Mouse (Mus musculus) mouse embryonic stem cell (cell line): ENCODE measurements around the gene Tesk1.

Experiments
- in situ Hi-C, 2 experiments: fragments of 300-500 bp; cut with MboI; formaldehyde crosslinking; loops; 1 replicate in 1 of 2; 3 replicates in 1 of 2; pipeline ENCODE4 v1.14.3; 2019 to 2020; ENCODE audit warnings: low sequenced_read_pairs in 2 of 2, low pct_unique_long_range_greater_than_20kb in 1 of 2, mixed read lengths in 1 of 2; ENCODE audit not compliant: unreplicated experiment in 1 of 2

Tesk1 gene

DNA sequence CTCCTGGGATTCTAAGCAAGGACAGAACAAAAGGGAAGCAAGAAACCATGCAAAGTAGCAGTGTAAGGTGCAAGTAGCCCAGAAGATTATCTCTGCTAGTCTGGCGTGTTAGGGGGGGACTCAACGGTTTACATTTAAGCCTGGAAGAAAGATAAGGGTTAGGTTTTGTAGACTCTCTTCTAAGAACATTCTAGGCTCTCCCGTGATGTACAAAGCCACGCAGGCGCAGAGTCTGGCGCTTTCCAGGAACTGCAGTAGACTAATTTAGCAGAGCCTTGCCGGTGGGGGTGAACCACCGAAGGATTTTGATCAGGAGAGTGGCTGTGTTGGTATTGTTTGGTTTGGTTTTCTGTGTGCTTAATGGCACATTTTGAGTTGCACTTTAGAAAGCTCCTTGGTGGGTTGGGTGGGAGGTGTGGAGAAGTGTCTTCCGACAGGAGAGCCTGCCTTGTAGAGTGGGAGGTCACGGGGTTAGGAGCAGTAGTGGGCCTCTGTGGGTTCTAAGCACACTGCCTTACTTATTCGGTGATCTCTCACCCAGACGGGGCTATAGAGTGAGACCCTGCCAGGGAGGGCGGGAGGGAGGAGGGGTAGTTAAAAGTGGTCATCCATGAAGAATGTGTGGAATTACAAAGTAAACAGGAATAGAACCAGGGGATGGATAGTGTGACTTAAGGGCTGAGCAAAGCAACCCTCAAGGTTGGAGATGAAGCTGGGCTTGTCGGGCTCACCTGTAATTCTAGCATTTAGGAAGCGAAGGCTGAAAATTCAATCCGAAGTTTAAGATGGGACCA lies 24.3 kb upstream of the Tesk1 start:
- in situ Hi-C loops, result no loop called here

DNA sequence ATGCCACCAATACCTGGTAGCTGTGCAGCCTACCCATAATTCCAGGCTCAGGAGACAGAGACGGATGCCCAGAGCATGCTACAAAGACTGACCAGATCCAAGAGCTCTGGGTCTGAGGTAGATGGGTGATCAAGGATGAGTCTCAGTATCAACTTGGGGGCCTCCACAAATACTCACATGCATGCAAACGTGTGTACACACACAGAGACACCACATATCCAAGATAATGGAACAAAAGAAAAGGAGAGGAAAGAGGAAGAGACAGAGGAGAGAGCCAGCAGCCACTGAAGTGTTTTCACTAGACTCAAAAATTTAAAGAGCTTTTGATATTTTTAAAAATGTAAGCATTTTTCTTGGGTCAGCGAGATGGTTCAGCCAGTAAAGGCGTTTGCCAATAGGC lies 23.3 kb upstream of the Tesk1 start:
- in situ Hi-C loops, result no loop called here

DNA sequence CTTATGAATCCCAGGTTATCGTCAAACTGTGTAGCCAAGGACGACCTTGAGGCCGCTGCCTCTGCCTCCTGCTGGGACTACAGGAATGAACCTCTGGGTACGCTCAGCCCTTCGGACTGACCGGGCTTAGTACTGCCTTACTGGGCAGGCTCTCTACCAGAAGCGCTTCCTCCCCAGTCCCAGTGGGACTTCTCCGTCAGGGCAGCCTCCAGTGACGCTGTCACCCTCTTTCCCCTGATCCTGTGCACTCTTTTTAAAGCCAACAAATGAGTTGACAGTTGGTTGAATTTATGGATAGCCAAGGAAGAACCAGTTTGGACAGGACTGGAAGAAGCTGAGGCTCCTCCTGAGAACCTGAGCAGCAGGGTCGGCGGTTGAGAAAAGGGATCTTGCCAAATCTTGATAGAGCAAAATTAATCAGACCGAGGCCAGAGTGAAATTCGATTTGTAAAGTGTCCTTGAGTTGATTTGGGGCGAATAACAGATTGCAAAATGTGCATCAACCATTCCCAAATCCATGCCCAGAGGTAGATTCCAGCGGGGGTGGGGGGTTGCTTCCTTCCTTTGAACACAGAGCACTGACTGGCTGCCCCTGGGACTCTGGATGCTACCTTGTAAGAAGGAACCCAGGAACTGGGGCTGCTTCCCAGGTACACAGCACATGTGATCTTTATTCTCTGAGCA lies 22.6 kb upstream of the Tesk1 start:
- in situ Hi-C loops, result no loop called here

DNA sequence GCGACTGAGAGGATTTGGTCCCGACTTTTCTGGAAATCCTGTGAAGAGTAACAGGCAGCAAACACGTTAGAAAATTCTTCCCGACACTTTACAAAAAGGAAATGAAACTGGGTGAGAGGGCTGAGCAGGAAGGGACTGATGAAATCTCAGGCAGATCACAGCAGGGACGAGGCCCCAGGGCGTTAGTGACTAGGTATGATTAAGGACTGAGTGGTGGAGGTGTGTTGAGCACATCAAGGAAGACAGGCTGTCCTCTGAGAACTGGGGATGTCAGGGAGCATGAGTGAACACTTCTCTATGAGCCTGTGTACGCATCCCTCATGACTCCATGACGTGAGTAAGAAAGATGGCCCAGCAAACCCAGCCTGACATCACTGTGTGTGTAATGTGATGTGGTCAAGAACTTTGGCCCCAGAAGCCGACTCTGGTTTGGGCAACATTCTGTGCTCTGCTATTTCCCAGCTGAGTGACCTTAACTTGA lies 21.9 kb upstream of the Tesk1 start:
- in situ Hi-C loops, result loop anchor here in 1 of 2 experiments (5.0 kb wide), 1 partner anchor 38 kb away; the partner anchor contains the start of gene Rusc2

- in situ Hi-C loops, result loop anchor here in 1 of 2 experiments (5.0 kb wide), 1 partner anchor 38 kb away; the partner anchor contains the start of gene Rusc2
These were observed 21.4 kb upstream of the Tesk1 start for GRCm38 (mm10) chr4:43420305-43420704.

GRCm38 (mm10) chr4:43421632-43422240 lies 20.0 kb upstream of the Tesk1 start:
- in situ Hi-C loops, result loop anchor here in 1 of 2 experiments (5.0 kb wide), 1 partner anchor 39 kb away; the partner anchor contains the start of gene Rusc2

DNA sequence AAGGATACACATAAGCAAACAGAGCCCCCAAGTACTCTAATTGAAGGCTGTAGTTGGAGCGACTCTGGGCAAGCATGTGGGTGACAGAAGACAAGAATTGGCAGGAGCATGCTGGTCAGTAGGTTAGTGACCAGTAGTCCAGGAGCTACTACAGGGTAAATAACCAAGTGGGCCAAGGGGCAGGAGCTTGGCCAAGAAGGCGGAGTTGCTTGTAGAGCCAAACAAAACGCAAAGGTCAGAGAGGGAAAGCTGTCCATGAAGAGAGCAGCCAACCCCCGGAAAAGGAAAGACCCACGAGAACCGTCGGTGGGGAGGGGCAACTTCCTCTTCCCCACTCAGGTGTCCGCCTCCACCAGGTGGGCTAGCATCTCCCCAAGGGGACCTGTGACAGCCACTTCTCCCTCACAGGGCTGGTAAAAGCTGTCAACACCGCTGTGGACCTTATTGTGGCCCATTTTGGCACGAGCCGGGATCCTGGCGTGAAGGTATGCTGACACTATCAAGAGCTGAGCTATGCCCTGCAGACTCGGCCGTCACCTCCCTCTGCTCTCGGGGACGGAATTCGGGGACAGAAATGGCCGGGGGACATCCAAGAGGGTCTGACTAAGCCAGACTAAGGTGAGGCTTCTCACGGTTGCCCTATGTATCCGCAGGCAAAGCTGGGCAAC lies 18.3 kb upstream of the Tesk1 start:
- in situ Hi-C loops, result loop anchor here in 1 of 2 experiments (5.0 kb wide), 1 partner anchor 41 kb away; the partner anchor contains the start of gene Rusc2

GRCm38 (mm10) chr4:43424072-43424471 lies 17.7 kb upstream of the Tesk1 start:
- in situ Hi-C loops, result loop anchor here in 1 of 2 experiments (5.0 kb wide), 1 partner anchor 42 kb away; the partner anchor contains the start of gene Rusc2

- in situ Hi-C loops, result no loop called here
These were observed 16.5 kb upstream of the Tesk1 start for GRCm38 (mm10) chr4:43425197-43425596.

GRCm38 (mm10) chr4:43425648-43426380 lies 15.9 kb upstream of the Tesk1 start:
- in situ Hi-C loops, result no loop called here

DNA sequence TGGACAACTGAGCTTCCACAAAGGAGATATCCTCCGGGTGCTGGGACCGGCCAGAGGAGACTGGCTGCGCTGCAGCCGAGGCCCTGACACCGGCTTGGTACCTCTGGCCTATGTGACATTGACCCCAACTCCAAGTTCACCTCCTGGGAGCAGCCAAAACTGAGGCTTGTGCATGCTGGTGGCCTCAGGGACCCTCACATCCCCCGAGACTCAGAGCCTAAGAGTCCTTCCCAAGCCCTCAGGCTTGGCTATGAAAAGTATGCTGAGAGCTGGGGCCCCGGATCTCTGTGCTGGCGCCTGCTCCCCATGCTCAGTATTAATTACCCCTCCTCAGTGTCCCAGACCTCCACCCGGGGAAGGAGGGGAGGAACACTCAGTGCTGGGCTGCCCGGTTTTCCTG lies 15.3 kb upstream of the Tesk1 start:
- in situ Hi-C loops, result no loop called here

DNA sequence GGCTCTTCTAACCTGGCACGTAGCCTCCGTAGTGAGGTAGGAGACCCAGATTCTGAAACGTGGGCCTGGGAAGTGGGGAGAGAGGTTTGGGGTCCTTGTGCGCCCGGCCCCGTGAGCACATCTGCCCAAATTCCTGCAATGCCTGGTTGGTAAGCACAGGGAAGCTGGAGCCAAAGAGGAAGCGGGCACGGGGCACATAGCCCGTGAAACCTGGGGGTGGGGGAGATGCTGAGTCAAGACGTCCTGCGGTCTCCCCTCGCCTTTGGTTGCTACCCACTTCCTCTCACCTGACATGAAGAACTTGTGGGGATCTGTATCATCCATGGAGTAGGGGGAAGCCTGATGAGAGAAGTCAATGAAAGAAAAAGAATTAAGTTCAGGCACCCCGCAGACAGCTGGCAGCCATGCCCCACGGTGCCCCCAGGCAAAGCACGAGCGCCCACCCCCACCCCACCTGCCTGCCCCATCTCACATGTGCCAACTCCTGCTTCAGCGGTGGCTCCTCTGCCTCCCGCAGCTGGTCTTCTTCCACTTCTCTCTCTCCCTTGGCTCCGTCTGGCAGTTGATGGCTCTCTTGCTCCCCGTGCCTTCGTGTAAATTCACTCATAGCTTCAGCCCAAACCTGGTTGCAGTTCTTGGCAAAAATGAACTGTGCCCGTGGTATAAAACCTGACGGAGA lies 14.1 kb upstream of the Tesk1 start:
- in situ Hi-C loops, result no loop called here

- in situ Hi-C loops, result no loop called here
These were observed 13.4 kb upstream of the Tesk1 start for GRCm38 (mm10) chr4:43428180-43428861.

- in situ Hi-C loops, result no loop called here
These were observed 12.8 kb upstream of the Tesk1 start, which contains the start of gene Fam166b for GRCm38 (mm10) chr4:43428946-43429345. TSS of gene Fam166b (minus strand) at chr4:43429134.

DNA sequence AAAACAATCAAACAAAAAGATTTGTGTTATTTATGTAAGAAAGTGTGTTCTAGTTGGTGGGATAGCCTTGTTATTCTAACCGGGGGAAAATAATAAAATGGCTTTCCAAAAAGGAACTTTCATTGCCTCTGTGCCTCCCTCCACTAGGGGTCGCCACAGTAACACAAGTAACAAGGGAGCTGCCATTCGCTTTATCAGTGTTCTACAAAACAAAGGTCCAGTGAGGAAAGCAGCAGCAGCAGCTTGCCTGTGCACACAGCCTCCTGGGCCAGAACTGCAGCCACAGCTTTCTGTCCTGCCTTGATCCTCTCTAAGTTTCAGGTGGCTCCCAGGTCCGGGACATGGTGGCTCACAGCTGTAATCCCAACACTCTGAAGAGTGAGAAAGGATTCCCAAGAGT lies 10.0 kb upstream of the Tesk1 start:
- in situ Hi-C loops, result no loop called here

DNA sequence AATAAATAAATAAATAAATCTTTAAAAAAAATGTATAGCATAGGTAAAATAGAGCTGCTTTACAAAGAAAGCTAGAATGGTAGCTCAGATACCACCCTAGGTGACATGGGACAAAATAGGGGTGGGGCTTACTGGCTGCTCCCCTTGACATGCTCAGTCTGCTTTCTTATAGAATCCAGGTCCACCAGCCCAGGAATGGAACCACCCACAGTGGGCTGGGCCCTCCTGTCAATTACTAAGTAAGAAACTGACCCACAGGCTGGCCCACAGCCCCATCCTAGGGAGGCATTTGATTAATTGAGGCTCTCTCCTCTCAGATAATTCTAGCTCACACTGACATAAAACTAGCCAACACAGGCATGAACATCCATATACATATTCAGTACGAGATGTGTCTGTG lies 8.9 kb upstream of the Tesk1 start:
- in situ Hi-C loops, result no loop called here

DNA sequence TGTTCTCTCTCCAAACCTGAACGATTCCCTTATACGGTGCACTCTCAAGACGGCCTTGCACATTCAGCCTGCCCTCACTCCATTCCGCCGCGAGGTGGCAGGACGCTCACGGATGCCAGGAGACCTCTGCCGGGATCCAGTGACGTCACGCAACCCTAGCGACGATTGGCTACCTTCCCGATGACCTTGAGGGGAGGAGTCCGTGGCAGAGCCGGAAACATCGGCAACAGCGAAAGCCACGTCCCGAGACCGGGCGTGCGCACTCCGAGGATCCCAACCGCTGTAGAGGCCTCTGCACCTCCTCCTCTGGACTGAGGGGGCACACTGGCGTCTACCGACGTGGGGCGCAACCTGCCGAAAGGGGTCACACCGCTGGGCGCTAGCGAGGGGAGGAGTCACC lies 305 bp downstream of the Tesk1 start:
- in situ Hi-C loops, result loop anchor here (5.0 kb wide), 2 partner anchors 35 to 40 kb away; partner anchors contain the start of gene Sit1 (in 1 of the 2)
